Mouse (Mus musculus) gastrocnemius, adult 18-20 months (tissue): ENCODE measurements at regions not wholly inside any gene's neighbourhood (a gene's known extent, or its start where the extent isn't known, plus 50 kb on each side); places are given as distances from the start of the nearest gene placed in this dataset.

Experiments used
- DNase-seq: peaks from one replicate; pipeline ENCODE4 v3.0.0; 2021; ENCODE audit warnings: low spot score

GRCm38 (mm10) chr13:54285968-54286367 lies 85.2 kb upstream of the Cplx2 start:
- no peak for DNase-seq

GRCm38 (mm10) chr13:54286616-54287015 lies 84.5 kb upstream of the Cplx2 start:
- DNase-seq, result no peak

- no peak for DNase-seq
Measured at GRCm38 (mm10) chr13:54290066-54290465, 81.1 kb upstream of the Cplx2 start.

GRCm38 (mm10) chr13:54292394-54292793 lies 78.8 kb upstream of the Cplx2 start:
- no peak for DNase-seq

- no peak for DNase-seq
Measured at GRCm38 (mm10) chr13:54293006-54293405, 78.1 kb upstream of the Cplx2 start.

- no peak for DNase-seq
Measured at GRCm38 (mm10) chr13:54295475-54296259, 75.5 kb upstream of the Cplx2 start.

GRCm38 (mm10) chr13:54296260-54296555 lies 74.9 kb upstream of the Cplx2 start:
- DNase-seq, result no peak

GRCm38 (mm10) chr13:54298851-54299250 lies 72.3 kb upstream of the Cplx2 start:
- no peak for DNase-seq

GRCm38 (mm10) chr13:54299295-54299694 lies 71.9 kb upstream of the Cplx2 start:
- DNase-seq, result no peak

GRCm38 (mm10) chr13:54301110-54301509 lies 70.0 kb upstream of the Cplx2 start:
- no peak for DNase-seq

GRCm38 (mm10) chr13:54301677-54302076 lies 69.5 kb upstream of the Cplx2 start:
- DNase-seq, result no peak

- DNase-seq, result no peak
Measured at GRCm38 (mm10) chr13:54302351-54303070, 68.6 kb upstream of the Cplx2 start.

- DNase-seq, result peak; percentile 84
Measured at GRCm38 (mm10) chr13:54303071-54303924, 67.9 kb upstream of the Cplx2 start.

GRCm38 (mm10) chr13:54304251-54304650 lies 66.9 kb upstream of the Cplx2 start:
- no peak for DNase-seq

- DNase-seq, result no peak
Measured at GRCm38 (mm10) chr13:54308591-54308990, 62.6 kb upstream of the Cplx2 start.

- no peak for DNase-seq
Measured at GRCm38 (mm10) chr13:54309354-54309753, 61.8 kb upstream of the Cplx2 start.

GRCm38 (mm10) chr13:54310144-54310543 lies 61.0 kb upstream of the Cplx2 start:
- no peak for DNase-seq

- DNase-seq, result no peak
Measured at GRCm38 (mm10) chr13:54311327-54312026, 59.7 kb upstream of the Cplx2 start.

GRCm38 (mm10) chr13:54312405-54313185 lies 58.6 kb upstream of the Cplx2 start:
- DNase-seq, result no peak

- DNase-seq, result no peak
Measured at GRCm38 (mm10) chr13:54315333-54315732, 55.8 kb upstream of the Cplx2 start.

- no peak for DNase-seq
Measured at GRCm38 (mm10) chr13:54316907-54317306, 54.2 kb upstream of the Cplx2 start.
